Mouse (Mus musculus) midbrain, embryonic 10.5 days (tissue): Measurements from ENCODE around the gene Rab35. TPM values are rescaled to one million over a fixed set of nuclear protein-coding genes. Genes with fewer than 3 reads are reported as not detected.
A peak's percentile ranks its signal among the peaks of the same experiment; 100 is the strongest.

Source experiments
- DNase-seq: peaks from one replicate; pipeline ENCODE4 v3.0.0-alpha.2; 2017; ENCODE audit warnings: low spot score
- H3K27ac ChIP-seq: fragments of 300-500 bp; sonication (generic); replicated peaks from 2 replicates; pipeline ENCODE4 v1.5.1; 2016; ENCODE audit warnings: mild to moderate bottlenecking
- H3K27me3 ChIP-seq: fragments of 300-500 bp; sonication (generic); 2 replicates; pipeline ENCODE4 v1.6.1; 2016; ENCODE audit warnings: low read depth, mild to moderate bottlenecking; ENCODE audit not compliant: poor library complexity, severe bottlenecking
- H3K36me3 ChIP-seq: fragments of 300-500 bp; sonication (generic); 2 replicates; pipeline ENCODE4 v1.6.1; 2016; ENCODE audit warnings: mild to moderate bottlenecking, moderate library complexity
- H3K4me1 ChIP-seq: fragments of 300-500 bp; sonication (generic); 2 replicates; pipeline ENCODE4 v1.6.1; 2016
- H3K4me3 ChIP-seq: fragments of 300-500 bp; sonication (generic); 2 replicates; pipeline ENCODE4 v1.5.1; 2016; ENCODE audit warnings: mild to moderate bottlenecking, moderate library complexity
- H3K9me3 ChIP-seq: fragments of 300-500 bp; sonication (generic); replicated peaks from 2 replicates; pipeline ENCODE4 v1.6.1; 2016; ENCODE audit warnings: mild to moderate bottlenecking
- WGBS: fragments of 180-500 bp; shearing (Covaris S2); methylation state at CpG from one replicate; pipeline ENCODE4 v1.1.7; 2016; 5-methylcytosine and 5-hydroxymethylcytosine counted together
- polyA plus RNA-seq: library from polyadenylated mRNA; unstranded; fragments of >200 nt; fragmentation: Nextera tagmentation; extraction: Ambion mirVana; gene quantifications from 2 replicates; pipeline ENCODE4 v1.2.1, GENCODE M21; 2016

The Rab35 gene
- polyA plus RNA-seq, result 11.8 and 13.3 TPM in 2 replicates

DNA sequence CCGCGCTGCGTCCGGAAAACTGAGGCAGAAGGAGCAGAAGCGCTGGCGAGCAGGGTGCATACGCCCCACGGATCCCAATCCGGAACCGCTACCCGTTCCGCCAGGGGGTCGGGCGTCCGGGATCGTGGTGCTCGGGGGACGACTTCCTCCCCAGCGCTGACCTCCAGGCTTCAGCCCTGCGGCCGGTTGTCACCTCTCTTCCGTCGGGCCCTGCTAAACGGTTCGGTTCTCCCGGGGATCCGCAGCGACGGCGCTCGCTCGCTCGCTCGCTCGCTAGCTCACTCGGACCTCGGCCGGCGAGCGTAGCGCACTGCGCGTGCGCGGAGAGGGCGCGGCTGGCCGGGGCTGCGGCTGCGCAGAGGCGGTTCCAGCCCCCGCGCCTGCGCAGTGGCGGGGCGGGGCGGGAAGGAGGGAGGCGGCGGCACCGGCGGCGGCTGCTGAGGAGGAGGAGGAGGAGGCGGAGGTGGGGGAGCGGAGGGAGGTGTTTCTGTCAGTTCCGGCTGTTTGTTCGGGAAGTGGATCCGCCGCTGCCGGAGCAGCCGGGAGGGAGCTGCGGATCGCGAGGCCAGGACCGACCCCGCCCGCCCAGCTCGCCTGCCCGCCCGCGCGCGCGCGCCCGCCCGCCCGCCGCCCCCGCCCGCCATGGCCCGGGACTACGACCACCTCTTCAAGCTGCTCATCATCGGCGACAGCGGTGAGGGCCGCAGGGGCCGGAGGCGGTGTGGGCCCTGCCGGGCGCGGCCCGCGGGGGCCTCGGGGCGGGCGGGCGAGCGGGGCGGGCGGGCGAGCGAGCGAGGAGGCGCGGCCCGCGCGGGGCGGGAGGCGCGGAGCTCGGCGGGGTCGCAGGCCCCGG, at the start of gene Rab35:
Gene Rab35, plus strand, starts transcription at position 404 of the 853 bp plus-strand sequence.
- H3K4me3 ChIP-seq, result peak within 1 kb of the TSS; percentile 87
- H3K36me3 ChIP-seq, result peaks cover 12% of the 10 kb centered on the region
- H3K9me3 ChIP-seq, result no peaks in the 10 kb centered on the region
- H3K4me1 ChIP-seq, result peaks cover 46% of the 10 kb centered on the region
- H3K27me3 ChIP-seq, result no peaks in the 10 kb centered on the region
- peak; percentile 93 for DNase-seq
- H3K27ac ChIP-seq, result peak within 1 kb of the TSS; percentile 92
- under 1% methylated on average over 101 of the region's 125 CpGs for WGBS

GRCm38 (mm10) chr5:115585616-115586015, 46.1 kb upstream of the Rab35 start:
- Histone ChIP-seq H3K27me3 (no peaks in the 10 kb centered on the region), H3K4me1 (no peaks in the 10 kb centered on the region), H3K4me3 (no peak overlapping the region), H3K27ac (no peak overlapping the region), H3K9me3 (peaks cover 21% of the 10 kb centered on the region), H3K36me3 (peaks cover 100% of the 10 kb centered on the region)
- 88% methylated on average over 12 of the region's 12 CpGs for WGBS
- no peak for DNase-seq

GRCm38 (mm10) chr5:115586166-115586565, 45.5 kb upstream of the Rab35 start:
- Histone ChIP-seq H3K4me3 (no peak overlapping the region), H3K9me3 (peaks cover 21% of the 10 kb centered on the region), H3K36me3 (peaks cover 100% of the 10 kb centered on the region), H3K27me3 (no peaks in the 10 kb centered on the region), H3K27ac (no peak overlapping the region), H3K4me1 (no peaks in the 10 kb centered on the region)
- no peak for DNase-seq
- WGBS, result 95% methylated on average over 15 of the region's 15 CpGs

- peaks cover 100% of the 10 kb centered on the region for H3K36me3 ChIP-seq
- DNase-seq, result no peak
- WGBS, result 97% methylated on average over 2 of the region's 2 CpGs
Measured at GRCm38 (mm10) chr5:115586780-115587179, 44.9 kb upstream of the Rab35 start.

DNA sequence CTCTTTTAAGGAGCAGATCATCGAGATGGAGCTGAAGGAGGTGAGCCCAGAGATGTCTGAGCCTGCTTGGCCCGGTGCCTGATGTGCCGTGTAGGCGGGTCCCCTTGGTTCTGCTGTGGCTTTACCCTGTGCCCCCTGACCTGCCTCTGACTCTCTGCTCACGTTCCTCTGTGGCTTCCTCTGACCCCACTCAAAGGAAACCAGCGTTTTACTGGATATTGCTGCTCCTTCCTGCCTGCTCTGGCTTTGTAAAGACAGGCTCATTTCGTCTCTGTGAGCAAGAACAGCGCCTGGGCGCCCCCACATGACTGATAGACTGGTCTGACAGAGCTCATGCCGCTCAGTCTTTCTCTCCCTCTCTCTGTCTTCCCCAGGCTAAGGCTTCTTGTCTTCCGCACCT, 40.7 kb upstream of the Rab35 start:
- H3K9me3 ChIP-seq, result no peaks in the 10 kb centered on the region
- DNase-seq, result no peak
- WGBS, result 91% methylated on average over 11 of the region's 11 CpGs
- H3K4me3 ChIP-seq, result no peak overlapping the region
- H3K27me3 ChIP-seq, result no peaks in the 10 kb centered on the region
- H3K4me1 ChIP-seq, result no peaks in the 10 kb centered on the region
- no peak overlapping the region for H3K27ac ChIP-seq
- H3K36me3 ChIP-seq, result peaks cover 100% of the 10 kb centered on the region

More at GRCm38 (mm10) chr5:115586780-115587179, 44.9 kb upstream of the Rab35 start:
- Histone ChIP-seq H3K27me3 (no peaks in the 10 kb centered on the region), H3K27ac (no peak overlapping the region), H3K9me3 (peaks cover 16% of the 10 kb centered on the region), H3K4me1 (no peaks in the 10 kb centered on the region), H3K4me3 (no peak overlapping the region)

GRCm38 (mm10) chr5:115591506-115591905, 40.2 kb upstream of the Rab35 start:
- Histone ChIP-seq H3K4me1 (no peaks in the 10 kb centered on the region), H3K27me3 (no peaks in the 10 kb centered on the region), H3K9me3 (no peaks in the 10 kb centered on the region), H3K4me3 (no peak overlapping the region), H3K36me3 (peaks cover 100% of the 10 kb centered on the region), H3K27ac (no peak overlapping the region)
- WGBS, result 94% methylated on average over 2 of the region's 2 CpGs
- DNase-seq, result no peak

DNA sequence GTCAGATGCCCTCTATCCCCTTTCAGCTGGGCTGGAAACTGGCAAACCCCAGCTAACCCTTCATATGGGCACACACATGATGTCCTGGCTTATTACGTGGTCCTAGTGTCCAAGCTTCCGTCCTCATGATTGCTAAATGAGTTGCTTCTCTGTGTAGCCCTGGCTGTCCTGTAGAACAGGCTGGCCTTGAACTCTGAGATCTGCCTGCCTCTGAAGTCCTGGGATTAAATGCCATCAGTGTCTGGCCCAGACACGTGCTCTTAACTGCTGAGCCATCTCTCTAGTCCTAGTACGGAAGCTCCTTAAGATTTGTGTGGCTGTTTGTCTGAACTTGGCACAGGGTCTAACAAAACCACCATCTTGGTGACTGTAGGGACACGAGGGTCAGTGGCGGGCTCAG, 28.1 kb upstream of the Rab35 start:
- WGBS, result 94% methylated on average over 6 of the region's 6 CpGs
- H3K4me1 ChIP-seq, result no peaks in the 10 kb centered on the region
- no peak for DNase-seq
- H3K27ac ChIP-seq, result no peak overlapping the region
- peaks cover 100% of the 10 kb centered on the region for H3K36me3 ChIP-seq
- no peak overlapping the region for H3K4me3 ChIP-seq
- H3K9me3 ChIP-seq, result no peaks in the 10 kb centered on the region
- no peaks in the 10 kb centered on the region for H3K27me3 ChIP-seq

DNA sequence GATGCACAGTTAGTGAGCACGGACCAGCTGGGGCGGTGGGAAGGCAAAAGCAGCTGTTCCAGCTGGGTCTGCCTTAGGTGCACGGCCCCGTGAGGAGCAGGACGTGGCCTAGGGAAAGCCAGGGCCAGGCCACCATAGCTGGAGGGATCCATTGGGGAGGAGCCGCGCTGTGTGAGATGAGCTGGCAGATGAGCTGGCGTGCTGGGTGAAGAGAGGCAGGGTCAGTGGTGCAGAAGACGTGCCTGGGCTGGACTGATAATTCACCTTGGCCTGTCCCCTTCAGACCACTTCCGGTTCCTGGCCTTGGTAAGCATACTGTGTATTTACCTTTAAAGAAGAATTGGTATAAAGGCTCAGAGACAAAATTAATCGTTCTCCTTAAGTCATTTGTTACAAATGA, 20.1 kb upstream of the Rab35 start:
- no peaks in the 10 kb centered on the region for H3K9me3 ChIP-seq
- H3K27ac ChIP-seq, result no peak overlapping the region
- H3K4me3 ChIP-seq, result no peak overlapping the region
- H3K36me3 ChIP-seq, result peaks cover 100% of the 10 kb centered on the region
- no peaks in the 10 kb centered on the region for H3K27me3 ChIP-seq
- 93% methylated on average over 11 of the region's 11 CpGs for WGBS
- DNase-seq, result no peak
- H3K4me1 ChIP-seq, result no peaks in the 10 kb centered on the region

DNA sequence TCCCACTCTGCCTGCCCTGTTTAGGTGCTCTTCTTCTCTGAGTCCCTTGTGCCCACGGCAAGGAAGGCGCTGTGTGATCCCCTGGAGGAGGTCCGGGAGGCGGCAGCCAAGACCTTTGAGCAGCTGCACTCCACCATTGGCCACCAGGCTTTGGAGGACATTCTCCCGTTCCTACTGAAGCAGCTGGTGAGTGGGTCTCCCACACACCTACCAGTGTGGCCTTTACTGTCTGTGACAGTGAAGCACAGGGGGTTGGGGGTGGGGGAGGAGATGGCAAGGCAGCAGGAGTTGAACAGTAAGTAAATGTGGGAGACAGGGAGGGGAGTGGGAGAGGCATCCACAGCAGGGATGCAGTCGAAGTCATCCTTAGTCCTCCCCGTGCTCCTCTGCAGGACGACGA, 18.4 kb upstream of the Rab35 start:
- Histone ChIP-seq H3K27me3 (no peaks in the 10 kb centered on the region), H3K4me1 (no peaks in the 10 kb centered on the region), H3K36me3 (peaks cover 100% of the 10 kb centered on the region), H3K4me3 (no peak overlapping the region), H3K9me3 (no peaks in the 10 kb centered on the region), H3K27ac (no peak overlapping the region)
- 92% methylated on average over 9 of the region's 9 CpGs for WGBS
- DNase-seq, result no peak

GRCm38 (mm10) chr5:115614948-115615347, 16.8 kb upstream of the Rab35 start:
- Histone ChIP-seq H3K4me1 (no peaks in the 10 kb centered on the region), H3K27me3 (no peaks in the 10 kb centered on the region), H3K4me3 (no peak overlapping the region), H3K9me3 (no peaks in the 10 kb centered on the region), H3K27ac (no peak overlapping the region), H3K36me3 (peaks cover 100% of the 10 kb centered on the region)
- WGBS, result 84% methylated on average over 7 of the region's 7 CpGs
- DNase-seq, result peak; percentile 45

GRCm38 (mm10) chr5:115619690-115620089, 12.0 kb upstream of the Rab35 start:
- no peak for DNase-seq
- no peak overlapping the region for H3K4me3 ChIP-seq
- peaks cover 88% of the 10 kb centered on the region for H3K36me3 ChIP-seq
- peaks cover 11% of the 10 kb centered on the region for H3K4me1 ChIP-seq
- H3K27ac ChIP-seq, result no peak overlapping the region
- no peaks in the 10 kb centered on the region for H3K27me3 ChIP-seq
- 94% methylated on average over 15 of the region's 15 CpGs for WGBS
- no peaks in the 10 kb centered on the region for H3K9me3 ChIP-seq

GRCm38 (mm10) chr5:115622686-115623085, 9.0 kb upstream of the Rab35 start:
- Histone ChIP-seq H3K27me3 (no peaks in the 10 kb centered on the region), H3K4me3 (no peak overlapping the region), H3K9me3 (no peaks in the 10 kb centered on the region), H3K36me3 (peaks cover 58% of the 10 kb centered on the region), H3K27ac (no peak overlapping the region), H3K4me1 (peaks cover 11% of the 10 kb centered on the region)
- 84% methylated on average over 7 of the region's 7 CpGs for WGBS
- DNase-seq, result no peak

- Histone ChIP-seq H3K27me3 (no peaks in the 10 kb centered on the region), H3K36me3 (peaks cover 46% of the 10 kb centered on the region), H3K9me3 (no peaks in the 10 kb centered on the region), H3K4me1 (peaks cover 11% of the 10 kb centered on the region), H3K4me3 (no peak overlapping the region), H3K27ac (peak overlapping the region; percentile 38; the same call in 1 of the 2 replicates)
- no peak for DNase-seq
- WGBS, result 78% methylated on average over 9 of the region's 9 CpGs
Measured at GRCm38 (mm10) chr5:115623694-115624440, 7.8 kb upstream of the Rab35 start.
